Mouse (Mus musculus): Measurements from ENCODE around the gene Ggt7.
"Not testable (repeated sequence)": the region's sequence is repeated elsewhere in the genome, so short reads cannot be mapped to it uniquely, and the experiment has no call there.

The Ggt7 gene

GRCm38 (mm10) chr2:155517455-155518423 is at the start of gene Ggt7, which contains the start of gene Acss2:
Gene Ggt7, minus strand, starts transcription at chr2:155518237.
Gene Acss2, plus strand, starts transcription at chr2:155517948.
- peak; percentile 98 for DNase-seq (ENCODE audit: low spot score)

GRCm38 (mm10) chr2:155567751-155568150 is 49.7 kb upstream of the Ggt7 start:
- DNase-seq (ENCODE audit: low spot score): no peak

GRCm38 (mm10) chr2:155562934-155563333 is 44.9 kb upstream of the Ggt7 start:
- DNase-seq (ENCODE audit: low spot score): no peak

GRCm38 (mm10) chr2:155562209-155562608 is 44.2 kb upstream of the Ggt7 start:
- DNase-seq (ENCODE audit: low spot score): no peak

- no peak for DNase-seq (ENCODE audit: low spot score)
Observed at GRCm38 (mm10) chr2:155554426-155554985, 36.5 kb upstream of the Ggt7 start.

GRCm38 (mm10) chr2:155552949-155553354 is 34.9 kb upstream of the Ggt7 start:
- peak; percentile 46 for DNase-seq (ENCODE audit: low spot score)

- DNase-seq (ENCODE audit: low spot score): no peak
Observed at GRCm38 (mm10) chr2:155552336-155552735, 34.3 kb upstream of the Ggt7 start.

- no peak for DNase-seq (ENCODE audit: low spot score)
Observed at GRCm38 (mm10) chr2:155546955-155547354, 28.9 kb upstream of the Ggt7 start.

- DNase-seq (ENCODE audit: low spot score): no peak
Observed at GRCm38 (mm10) chr2:155540822-155541458, 22.9 kb upstream of the Ggt7 start.

- no peak for DNase-seq (ENCODE audit: low spot score)
Observed at GRCm38 (mm10) chr2:155539696-155540095, 21.7 kb upstream of the Ggt7 start.

GRCm38 (mm10) chr2:155538463-155539057 is 20.5 kb upstream of the Ggt7 start:
- not testable (repeated sequence) for DNase-seq (ENCODE audit: low spot score)

GRCm38 (mm10) chr2:155537761-155538462 is 19.9 kb upstream of the Ggt7 start:
- no peak for DNase-seq (ENCODE audit: low spot score)

- no peak for DNase-seq (ENCODE audit: low spot score)
Observed at GRCm38 (mm10) chr2:155536292-155536691, 18.3 kb upstream of the Ggt7 start.

GRCm38 (mm10) chr2:155527367-155527766 is 9.3 kb upstream of the Ggt7 start:
- peak; percentile 53 for DNase-seq (ENCODE audit: low spot score)

- DNase-seq (ENCODE audit: low spot score): no peak
Observed at GRCm38 (mm10) chr2:155524378-155524777, 6.3 kb upstream of the Ggt7 start.

- no peak for DNase-seq (ENCODE audit: low spot score)
Observed at GRCm38 (mm10) chr2:155523706-155524105, 5.7 kb upstream of the Ggt7 start.

- DNase-seq (ENCODE audit: low spot score): peak; percentile 50
Observed at GRCm38 (mm10) chr2:155518531-155519270, 664 bp upstream of the Ggt7 start.

GRCm38 (mm10) chr2:155515941-155516340 is 2.1 kb downstream of the Ggt7 start:
- DNase-seq (ENCODE audit: low spot score): no peak

- no peak for DNase-seq (ENCODE audit: low spot score)
Observed at GRCm38 (mm10) chr2:155514666-155515065, 3.4 kb downstream of the Ggt7 start.

GRCm38 (mm10) chr2:155513543-155513942 is 4.5 kb downstream of the Ggt7 start:
- no peak for DNase-seq (ENCODE audit: low spot score)

- DNase-seq (ENCODE audit: low spot score): no peak
Observed at GRCm38 (mm10) chr2:155512479-155512878, 5.6 kb downstream of the Ggt7 start.
